Mouse (Mus musculus) erythroblast, adult 5-6 weeks (primary cell): ENCODE results near the gene Hcn3. TPM values are rescaled to one million over a fixed set of nuclear protein-coding genes. Genes with fewer than 3 reads are reported as not detected.

Experiments
- ATAC-seq: replicated peaks from 2 replicates; pipeline ENCODE4 v1.8.0; 2016; ENCODE audit warnings: moderate number of reproducible peaks, mild to moderate bottlenecking, moderate TSS enrichment, inconsistent platforms; ENCODE audit not compliant: poor library complexity, low FRiP score, severe bottlenecking
- total RNA-seq, 2 experiments: library from RNA; stranded (forward) in 1 of 2; stranded (reverse) in 1 of 2; fragments of 150-400 nt in 1 of 2; fragments of 200-764, 138-1000 nt in 1 of 2; gene quantifications; 2 replicates each; pipeline versions ENCODE4 v1.2.3 to v1.2.4; 2015 to 2017; ENCODE audit warnings: low replicate concordance in 2 of 2

Hcn3 gene
- total RNA-seq, 2 experiments from 2014 or later = not detected

DNA sequence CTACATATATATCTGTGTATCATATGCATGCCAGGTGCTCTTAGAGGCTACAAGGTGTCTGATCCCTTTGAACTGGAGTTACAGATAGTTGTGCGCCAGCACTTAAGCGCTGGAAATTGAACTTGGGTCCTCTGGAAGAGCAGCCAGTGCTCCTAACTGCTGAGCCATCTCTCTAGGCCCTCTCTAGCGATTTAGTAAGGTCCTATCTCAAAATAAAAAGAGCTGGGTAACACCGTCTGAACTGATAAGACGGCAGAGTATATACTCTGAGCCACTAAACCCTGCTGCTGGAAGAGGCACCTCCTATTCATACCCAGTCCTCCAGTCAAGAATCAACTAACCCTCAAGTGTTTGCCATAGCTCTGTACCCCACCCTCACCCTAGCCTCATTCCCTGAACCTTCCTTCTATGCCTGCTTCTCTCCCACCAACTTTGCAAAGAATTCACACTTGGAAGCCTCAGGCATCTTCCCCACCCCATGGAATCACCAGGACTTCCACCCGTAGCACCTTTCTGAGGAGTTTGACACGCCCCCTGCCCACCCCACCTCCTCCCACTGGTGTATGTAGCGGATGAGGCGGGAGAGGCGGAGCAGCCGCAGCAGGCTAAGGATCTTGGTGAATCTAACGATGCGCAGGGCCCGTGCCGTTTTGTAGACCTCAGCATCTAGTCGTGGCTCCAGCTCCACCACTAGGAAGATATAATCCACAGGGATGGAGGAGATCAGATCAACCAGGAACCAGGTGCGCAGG is 7.7 kb downstream of the Hcn3 start:
- no peak for ATAC-seq

DNA sequence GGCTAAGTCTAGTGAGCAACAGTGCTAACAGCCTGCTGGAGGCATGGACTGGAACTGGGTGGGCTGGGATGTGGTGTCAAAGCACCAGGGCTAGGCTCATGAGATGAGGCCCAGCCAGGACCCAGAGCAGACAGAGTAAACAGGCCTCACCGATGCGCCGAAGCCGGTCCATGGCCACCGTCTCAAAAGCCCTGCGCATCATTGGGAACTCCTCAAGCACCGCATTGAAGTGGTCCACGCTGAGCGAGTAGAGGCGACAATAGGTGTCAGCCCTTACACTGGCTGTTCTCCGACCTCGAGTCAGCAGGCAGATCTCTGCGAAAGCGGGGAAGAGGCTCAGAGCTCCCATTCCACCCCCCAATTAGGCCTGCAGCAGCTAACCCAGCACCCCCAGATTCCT is 11.4 kb downstream of the Hcn3 start:
- no peak for ATAC-seq

DNA sequence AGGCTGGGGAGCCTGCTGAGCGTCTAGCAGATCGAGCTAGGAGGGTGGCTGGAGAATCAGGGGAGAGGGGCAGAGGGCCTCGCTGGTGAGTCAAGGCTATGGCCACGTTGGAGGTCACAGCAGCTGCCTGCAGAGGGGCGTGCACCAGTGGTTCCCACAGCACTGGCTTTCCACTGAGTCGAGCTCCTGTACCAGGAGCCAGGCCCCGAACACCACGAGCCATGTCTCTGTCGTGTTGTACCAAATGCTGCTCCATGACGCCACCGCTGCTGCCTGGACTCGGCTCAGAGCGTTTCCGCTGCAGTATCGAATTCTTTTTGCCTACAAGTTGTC is 12.1 kb downstream of the Hcn3 start:
- ATAC-seq = no peak; the same call in 1 of the 2 replicates

DNA sequence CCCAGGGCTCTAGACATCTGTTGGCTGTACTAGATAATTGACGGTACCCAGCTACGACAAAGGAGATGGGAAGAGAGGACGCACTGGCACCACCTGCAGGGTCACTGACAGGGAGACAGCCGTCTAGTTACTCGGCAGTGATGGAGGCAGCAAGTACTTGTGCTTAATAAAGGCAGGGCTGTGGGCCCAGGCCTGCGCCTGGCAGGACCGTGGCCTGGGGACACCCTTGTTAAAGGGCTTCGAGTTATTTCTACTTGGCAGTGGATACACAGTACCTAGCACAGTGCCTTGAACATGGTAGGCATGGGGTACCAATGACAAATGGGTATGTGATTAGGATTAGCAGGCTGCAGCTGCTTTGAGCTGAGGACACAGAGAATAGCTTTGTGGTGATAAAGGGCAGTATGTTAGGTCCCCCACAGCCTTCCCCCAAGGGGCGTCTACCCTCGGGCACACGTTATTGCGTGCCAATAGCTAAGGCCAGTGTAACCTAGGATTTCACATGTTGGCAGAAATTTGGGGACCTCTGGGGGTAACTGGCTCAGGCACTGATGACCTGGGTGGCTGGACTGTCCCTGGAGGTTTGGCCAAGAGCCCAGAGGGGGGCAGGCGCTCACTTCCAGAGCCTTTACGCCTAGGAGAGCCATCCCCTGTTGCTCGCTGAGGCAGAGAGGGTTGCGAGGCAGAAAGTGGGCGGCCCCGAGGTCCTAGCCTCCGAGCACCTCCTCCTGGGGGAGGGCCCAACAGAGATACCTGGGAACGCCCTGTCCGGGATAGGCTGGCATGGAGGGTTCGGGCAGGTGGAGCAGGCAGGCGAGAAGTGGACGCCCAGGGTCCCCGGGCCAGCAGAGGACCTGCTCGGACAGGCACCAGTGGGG is 12.7 kb downstream of the Hcn3 start:
- ATAC-seq = peak; percentile 85

DNA sequence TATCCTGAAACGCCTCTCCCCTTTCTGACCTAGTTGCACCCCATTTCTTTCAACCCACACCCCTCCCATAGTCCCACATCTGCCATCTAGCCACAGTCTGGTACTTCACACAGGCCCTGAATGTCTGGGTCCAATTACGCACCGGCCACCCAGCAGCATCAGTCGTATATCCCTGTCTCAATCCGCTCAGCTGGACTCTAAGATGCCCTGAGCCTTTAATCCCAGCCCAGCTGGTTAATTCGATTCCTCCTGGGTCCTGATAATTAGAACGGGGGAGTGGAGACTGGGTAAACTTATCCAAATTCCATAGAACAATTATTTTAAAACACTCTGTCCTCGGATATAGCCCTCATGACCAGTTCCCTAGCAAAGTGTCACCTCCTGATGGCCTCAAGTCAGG is 14.4 kb downstream of the Hcn3 start:
- ATAC-seq = no peak

DNA sequence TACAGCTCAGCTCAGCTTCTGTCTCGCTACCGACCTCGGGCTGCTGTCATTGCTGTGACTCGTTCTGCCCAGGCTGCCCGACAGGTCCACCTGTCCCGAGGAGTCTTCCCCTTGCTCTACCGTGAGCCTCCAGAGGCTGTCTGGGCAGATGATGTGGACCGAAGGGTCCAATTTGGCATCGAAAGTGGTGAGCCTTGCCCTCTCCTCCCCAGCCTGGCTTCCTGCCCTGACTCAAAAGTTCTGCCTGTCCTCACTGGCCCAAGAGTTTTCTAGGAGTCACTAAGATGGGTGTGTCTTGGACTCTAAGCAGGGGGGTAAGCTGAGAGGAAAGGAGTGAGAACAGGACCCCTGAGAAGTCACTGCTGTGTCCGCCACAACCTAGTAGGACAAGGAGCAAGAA is 15.2 kb downstream of the Hcn3 start:
- no peak for ATAC-seq

DNA sequence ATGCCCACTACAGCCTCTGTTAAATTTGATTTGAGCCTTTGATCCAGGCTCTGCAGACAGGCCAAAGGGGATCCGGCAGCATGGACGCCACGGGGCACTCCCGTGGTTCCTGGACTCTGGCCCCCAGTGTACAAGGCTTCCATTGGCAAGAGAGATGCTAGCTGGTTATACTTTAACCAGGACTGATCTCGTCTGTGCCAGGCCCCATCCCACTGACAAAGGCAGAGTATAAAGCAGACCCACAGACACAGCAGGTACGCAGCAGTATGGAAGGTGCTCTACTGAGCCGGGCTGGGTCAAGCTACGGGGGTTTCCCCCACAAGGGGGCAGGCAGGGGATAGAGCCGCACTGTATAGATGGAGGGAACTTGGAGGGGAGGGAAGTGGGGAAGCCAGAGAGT is 23.6 kb downstream of the Hcn3 start:
- ATAC-seq = peak; percentile 55

DNA sequence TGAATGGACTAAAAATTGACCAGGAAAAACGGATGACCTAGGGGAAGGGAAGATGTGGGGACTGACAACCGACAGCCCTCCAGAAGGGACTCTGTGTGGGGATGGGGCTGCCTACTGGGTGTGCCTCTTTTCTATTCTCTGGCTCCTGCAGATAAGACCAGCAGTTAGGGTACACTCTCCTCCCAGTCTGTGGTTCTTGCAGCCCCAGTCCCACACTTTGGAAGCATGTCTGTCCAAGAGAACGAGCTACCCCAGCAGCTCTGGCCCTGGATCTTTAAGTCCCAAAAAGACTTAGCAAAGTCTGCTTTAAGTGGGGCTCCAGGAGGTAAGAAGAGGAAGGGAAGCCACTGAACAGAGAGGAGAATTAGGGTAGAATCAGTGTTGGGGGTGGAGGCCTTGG is 24.0 kb downstream of the Hcn3 start, which contains the start of gene Pklr:
TSS of gene Pklr (plus strand) at position 185 of the 400 bp plus-strand sequence.
- peak; percentile 22 for ATAC-seq

DNA sequence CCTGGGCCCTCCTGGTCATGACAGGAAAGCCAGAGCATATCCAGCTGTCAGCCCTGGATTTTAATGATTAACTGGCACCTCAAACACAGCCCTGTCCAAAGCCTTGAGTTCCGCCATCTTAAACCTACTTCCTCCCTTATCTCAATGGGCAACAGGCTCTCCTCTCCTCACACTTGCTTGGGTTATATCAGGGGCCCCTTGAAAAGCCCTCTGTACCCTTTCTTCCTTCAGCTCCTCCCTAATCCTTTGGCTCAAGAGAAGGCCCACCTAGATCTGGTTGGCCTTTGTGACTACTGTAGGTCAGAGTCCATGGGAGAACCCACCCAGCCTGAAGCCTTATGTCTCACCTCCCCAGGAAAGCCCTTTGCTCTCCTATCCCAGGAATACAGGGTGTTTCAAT is 26.2 kb downstream of the Hcn3 start:
- ATAC-seq = no peak

DNA sequence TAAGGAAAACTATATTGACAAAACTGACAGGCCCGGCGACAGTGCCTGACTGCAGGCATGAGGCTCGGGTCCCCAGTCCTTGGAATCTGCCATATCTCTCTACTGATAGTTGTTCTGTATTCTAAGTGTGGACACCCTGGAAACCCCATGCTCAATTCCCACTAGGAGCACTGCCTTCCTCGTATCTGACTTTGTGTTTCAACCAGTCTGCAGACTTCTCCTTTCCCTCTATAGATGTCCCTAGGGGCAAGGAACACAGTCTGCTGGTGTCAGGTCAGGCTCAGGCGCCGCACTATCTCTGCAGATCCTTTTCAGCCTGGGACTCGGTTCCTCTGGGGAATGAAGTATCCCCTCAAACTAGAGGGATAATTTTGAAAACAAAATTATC is 26.9 kb downstream of the Hcn3 start:
- no peak for ATAC-seq

DNA sequence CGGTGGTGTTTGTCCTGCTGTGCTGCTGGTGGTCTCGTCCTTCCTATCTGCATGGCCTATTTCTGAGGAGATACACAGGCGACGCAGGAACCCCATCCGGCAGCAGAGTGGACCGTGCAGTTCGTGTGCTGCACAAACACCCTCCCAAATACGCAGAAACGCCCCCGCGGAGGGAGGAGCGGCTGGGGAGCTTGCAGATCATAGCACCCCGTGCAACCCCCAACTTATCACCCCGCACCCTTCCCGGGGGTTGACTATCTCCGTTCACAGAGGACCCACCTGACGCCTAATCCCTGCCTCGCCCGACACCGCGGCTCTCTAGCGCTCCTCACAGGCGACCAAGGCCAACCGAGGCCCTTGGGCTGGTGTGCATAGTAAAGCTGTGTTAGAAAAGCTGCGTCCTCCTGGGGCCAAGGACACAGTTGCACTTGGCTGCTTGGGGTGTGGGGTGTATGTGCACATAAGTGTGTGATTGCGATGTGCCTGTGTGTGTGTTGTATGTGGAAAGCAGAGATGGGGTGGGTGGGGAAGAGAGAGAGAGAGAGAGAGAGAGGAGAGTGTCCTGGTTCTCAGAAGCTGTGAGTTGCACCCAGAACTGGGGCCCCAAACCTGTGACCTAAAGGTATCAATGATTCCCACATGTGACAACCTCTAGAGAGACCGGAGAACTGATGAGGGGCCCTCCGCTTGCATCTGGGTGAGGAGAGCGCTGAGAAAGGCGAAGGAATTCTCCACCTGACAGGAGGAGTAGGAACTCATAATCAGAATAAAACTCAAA is 27.5 kb downstream of the Hcn3 start:
- ATAC-seq = peak; percentile 75

DNA sequence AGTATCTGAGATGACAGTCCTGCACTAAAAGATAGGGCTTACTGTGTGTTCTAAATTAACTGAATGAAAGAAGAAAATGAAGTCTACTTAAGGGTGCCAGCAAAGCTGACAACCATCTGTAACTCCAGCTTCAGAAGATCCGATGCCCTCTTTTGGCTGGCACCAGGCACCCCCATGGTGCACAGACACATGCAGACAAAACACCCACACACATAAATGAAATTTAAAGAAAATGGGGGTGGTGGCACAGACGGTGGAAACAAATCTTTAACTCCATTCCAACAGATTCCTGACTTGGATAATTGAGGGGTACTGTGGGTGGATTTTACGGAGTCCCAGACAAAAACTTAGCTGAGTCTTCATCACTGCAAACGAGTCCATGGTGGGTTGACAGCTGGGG is 28.2 kb downstream of the Hcn3 start:
- ATAC-seq = no peak

DNA sequence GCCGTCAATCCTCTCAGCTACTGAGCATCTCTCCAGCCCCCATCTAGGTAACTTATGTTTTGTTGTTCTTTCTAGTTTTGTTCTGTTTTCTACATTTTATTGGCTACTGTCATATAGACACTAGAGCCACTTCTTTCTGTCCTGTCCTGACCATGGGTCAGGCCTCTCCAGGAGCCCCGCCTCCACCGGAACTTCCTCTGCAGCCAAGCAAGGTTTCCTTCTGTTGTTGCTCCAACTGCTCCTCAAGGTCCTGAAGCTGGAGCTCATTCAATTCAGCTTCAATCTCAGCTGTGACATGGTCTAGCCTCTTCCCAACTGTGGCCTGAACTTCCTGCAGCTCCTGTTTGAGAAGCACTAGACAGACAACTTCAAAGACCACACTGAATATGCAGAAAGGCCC is 30.1 kb downstream of the Hcn3 start:
- no peak for ATAC-seq

DNA sequence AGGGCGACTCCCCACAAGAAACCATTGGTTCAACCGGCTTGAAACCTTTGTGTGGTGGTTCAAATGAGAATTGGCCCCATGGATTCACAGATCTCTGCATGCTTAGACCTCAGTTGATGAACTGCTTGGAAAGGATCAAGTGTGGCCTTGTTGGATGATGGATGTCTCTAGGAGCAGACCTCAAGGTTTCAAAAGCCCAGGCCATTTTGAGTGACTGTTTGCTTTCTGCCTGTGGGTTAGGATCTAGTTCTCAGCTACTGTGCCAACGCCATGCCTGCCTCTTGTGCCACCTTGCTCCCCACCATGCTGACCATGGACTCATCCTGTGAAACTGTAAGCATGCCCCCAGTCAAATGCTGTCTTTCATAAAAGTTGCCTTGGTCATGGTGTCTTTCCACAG is 34.0 kb downstream of the Hcn3 start:
- ATAC-seq = no peak

DNA sequence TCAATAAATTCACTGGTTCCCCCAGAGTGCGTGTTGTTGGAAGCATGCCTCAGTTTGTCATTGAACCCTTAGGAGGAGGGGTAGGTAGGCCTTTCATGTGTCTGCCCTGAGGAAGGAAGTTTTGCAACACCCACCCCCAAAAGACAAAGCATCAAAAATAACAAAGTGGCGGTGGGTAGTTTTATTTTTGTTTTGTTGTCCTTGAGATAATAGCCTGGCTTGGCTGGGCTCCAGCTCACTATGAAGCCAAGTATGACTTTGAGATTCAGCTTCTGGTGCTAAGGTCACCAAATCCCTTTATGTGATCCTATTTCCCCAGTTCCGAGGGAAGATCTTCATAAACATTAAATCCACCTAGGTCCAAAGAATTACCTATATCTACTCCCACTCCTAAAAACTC is 35.8 kb downstream of the Hcn3 start:
- ATAC-seq = no peak

DNA sequence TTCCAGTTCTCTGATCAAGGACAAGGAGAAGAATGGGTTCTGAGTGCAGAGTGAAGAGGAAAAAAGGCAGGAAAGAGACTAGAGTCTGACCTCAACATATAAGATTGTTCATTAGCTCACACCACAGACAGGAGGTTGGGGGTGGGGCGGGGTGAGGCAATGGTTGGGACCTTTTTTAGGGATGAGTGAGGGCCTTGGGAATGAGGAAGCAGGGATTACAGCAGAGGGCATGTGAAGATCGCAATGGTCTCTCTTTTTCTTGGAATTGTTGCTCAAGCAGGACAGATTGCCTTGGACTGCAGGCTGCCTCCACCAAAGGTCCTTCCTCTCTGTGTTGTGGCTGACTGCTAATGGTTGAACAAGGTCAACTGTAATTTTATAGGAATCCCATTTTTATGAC is 36.7 kb downstream of the Hcn3 start:
- no peak for ATAC-seq

DNA sequence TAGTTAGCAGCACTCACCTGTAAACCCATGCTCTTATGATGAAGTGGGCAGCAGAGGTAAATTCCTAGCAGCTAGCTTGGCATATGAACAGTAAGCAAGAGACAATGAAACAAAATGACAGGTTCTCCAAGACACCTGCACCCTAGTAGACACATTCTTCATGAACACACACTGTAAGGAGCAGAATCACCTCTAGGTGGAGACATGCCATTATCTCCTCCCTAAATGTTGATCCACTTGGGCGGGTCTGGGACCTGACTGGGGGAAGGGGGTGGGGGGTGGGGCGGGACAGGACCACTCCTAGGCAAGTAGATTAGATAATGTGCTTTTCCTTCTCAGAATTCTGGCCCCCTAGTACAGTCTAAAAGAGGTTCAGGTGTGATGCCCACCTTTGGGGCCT is 44.5 kb downstream of the Hcn3 start:
- peak; percentile 79; the same call in 1 of the 2 replicates for ATAC-seq

DNA sequence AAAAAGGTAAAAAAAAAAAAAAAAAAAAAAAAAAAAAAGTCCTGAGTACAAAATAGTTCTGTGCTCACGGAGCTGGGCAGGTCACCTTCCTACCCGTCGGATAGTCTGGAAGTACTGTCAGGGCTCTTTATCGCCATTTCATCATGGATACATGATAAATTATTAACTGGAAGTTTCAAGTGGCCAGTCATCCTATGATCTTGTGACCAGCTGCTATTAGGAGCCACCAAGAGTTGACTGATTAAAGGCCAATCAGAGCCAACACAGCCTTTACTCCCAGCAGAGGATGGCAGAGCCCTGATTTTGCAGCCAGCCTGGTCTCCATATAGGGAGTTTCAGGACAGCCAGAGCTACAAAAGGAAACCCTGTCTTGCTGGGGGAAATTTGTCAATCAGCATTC is 46.9 kb downstream of the Hcn3 start:
- ATAC-seq = no peak

DNA sequence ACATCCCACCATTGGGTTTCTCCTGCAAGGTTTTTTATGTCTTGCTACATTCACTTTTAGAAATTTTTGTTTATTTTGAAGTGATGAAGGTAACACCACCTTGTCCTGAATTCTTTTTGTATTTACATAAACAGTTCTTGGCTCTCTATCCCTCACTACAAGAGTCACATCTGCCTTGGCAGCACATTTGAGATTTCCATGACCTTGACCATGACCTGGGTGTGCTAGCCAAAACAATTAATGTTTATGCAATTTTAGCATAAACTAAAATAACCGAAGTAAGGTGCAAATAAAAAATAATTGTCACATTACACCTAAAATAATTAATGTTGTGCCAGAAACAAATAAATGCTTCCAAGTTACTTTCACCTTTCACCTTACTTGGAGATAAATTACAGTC is 51.9 kb downstream of the Hcn3 start:
- no peak for ATAC-seq

DNA sequence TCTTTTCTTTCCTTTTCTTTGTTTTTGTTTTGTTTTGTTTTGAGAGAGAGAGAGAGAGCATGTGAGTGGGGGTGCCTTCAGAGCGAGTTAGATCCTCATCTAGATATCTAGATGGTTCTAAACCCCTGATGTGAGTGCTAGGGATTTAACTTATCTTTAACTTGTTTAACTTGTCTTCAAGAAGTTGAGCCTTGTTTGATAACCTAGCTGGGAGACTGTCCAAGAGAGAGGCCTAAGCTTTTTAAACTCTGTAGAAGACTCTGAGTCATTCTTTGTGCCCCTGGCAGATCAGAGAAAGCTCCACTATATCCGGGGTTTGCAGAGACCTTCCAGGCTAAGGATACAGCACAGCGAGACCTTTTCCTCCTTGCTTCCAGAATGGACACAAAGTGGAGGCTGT is 52.5 kb downstream of the Hcn3 start:
- no peak for ATAC-seq

DNA sequence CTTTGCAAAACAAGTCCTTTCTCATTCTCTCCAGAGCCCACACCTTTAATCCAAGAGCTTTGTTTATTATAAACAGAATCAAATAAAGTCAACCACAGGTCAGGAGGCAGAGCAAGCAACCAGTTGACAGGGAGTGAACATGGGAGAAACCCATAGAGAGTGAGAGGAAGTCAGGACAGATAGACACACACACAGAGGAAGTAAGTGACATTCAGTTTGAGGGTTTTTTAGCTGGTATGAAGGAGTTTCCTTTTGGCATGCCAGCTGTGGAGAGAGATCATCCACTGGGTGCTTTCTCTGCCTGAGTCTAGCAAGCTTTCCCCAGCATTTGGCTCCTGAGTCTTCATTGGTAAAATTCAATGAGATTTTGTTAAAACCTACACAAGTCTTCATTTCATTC is 53.1 kb downstream of the Hcn3 start:
- ATAC-seq = no peak
